Mouse (Mus musculus) E14TG2a.4 (cell line): Measurements from ENCODE around the gene Fbxo31.

Experiments
- CTCF ChIP-seq: conservative IDR thresholded peaks from 2 replicates; pipeline ENCODE4 v1.5.1; 2014; ENCODE audit warnings: low read length
- NANOG ChIP-seq: IDR thresholded peaks from 2 replicates; pipeline ENCODE4 v1.6.1; 2014; ENCODE audit warnings: borderline replicate concordance, low read length, mixed read lengths

DNA sequence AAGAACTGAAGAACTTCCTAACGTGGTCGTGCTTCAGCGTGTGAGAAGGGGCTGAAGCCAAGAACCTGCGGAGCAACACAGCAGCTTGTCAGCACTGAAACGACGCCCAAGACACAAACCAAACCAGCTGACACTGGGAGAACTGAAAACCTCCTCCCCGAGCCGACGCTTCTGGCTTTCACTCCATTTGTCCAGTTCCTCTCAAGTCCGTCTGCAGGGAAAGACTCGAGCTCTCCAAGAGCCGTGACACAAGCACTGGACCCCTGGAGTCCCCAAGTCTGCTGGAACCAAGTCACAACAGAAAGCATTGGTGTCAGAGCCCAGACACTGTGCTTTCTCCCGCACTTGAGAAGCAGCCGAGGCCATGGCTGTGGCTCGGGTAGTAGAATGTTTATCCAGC lies 30.6 kb upstream of the Fbxo31 start:
- no peak for TF ChIP-seq CTCF
- no peak for TF ChIP-seq NANOG
